In the genomic region with DNA sequence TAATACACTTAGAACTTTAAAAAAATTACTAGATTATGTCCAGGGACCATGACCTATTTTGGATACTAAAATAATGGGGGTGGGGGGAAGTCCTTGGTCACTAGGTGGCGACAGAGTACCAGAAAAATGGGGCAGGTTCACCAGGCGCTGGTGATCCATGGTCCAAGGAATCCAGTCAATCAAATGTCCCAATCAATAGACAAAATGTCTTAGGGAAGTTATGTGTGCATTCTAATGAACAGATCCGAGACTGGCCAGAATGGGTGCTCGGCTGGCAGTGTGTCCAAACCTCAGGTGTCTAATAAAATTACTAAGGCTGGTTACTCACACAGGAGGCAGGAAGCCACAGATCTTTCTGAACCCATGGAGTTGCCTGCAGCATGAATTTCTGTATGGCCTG, we compare ENCODE assay signal across 8 mouse cellular contexts. TPM values are rescaled to one million over a fixed set of nuclear protein-coding genes. Genes with fewer than 3 reads are reported as not detected.
DNase-seq lines count a peak whose midpoint lies in the region; ATAC-seq lines count a peak whose summit lies in the region.
"Had no signal": no experiment of that assay in that cellular context is flagged by ENCODE, and none has a peak within 500 bp of the region (broad histone marks: within the 10 kb centered on the region; RNA-seq: fewer than 3 reads in every experiment).

No protein-coding gene starts in this region.

- no peaks in the 10 kb centered on the region for H3K9me3 ChIP-seq in midbrain, embryonic 10.5 days (replicated peaks)
- H3K9me3 ChIP-seq in midbrain, embryonic 15.5 days: no peaks in the 10 kb centered on the region
- no peaks in the 10 kb centered on the region for H3K9me3 ChIP-seq in heart, embryonic 10.5 days
- H3K9me3 ChIP-seq in limb, embryonic 11.5 days (ENCODE audit: control insufficient read depth, low read length): no peaks in the 10 kb centered on the region
- H3K9me3 ChIP-seq: neural tube, embryonic 13.5 days had no signal

- no peak overlapping the region for H3K9ac ChIP-seq in midbrain, embryonic 15.5 days
- H3K9ac ChIP-seq in limb, embryonic 11.5 days (ENCODE audit: low read length): no peak overlapping the region
- H3K9ac ChIP-seq: neural tube, embryonic 13.5 days had no signal

- DNase-seq in midbrain, embryonic 10.5 days (ENCODE audit: low spot score): peak; percentile 61
- DNase-seq in MEL-GATA-1-ER (ENCODE audit: extremely low read depth, low read depth): peak; percentile 26
- peak; percentile 40 for DNase-seq in brain, adult 2 months (ENCODE audit: low read depth, low spot score)
- peak; percentile 81 for DNase-seq in heart, embryonic 10.5 days (ENCODE audit: low spot score)
- DNase-seq in limb, embryonic 11.5 days (ENCODE audit: low spot score): peak; percentile 78
- peak; percentile 32 for DNase-seq in retina, adult 2 months (ENCODE audit: low read depth, low spot score)

- no peak overlapping the region for H3K27ac ChIP-seq in midbrain, embryonic 10.5 days (replicated peaks)
- no peak overlapping the region for H3K27ac ChIP-seq in midbrain, embryonic 15.5 days
- no peak overlapping the region for H3K27ac ChIP-seq in heart, embryonic 10.5 days
- no peak overlapping the region for H3K27ac ChIP-seq in limb, embryonic 11.5 days (replicated peaks; ENCODE audit: low read depth, low read length)
- H3K27ac ChIP-seq: neural tube, embryonic 13.5 days had no signal

- H3K27me3 ChIP-seq in midbrain, embryonic 10.5 days (ENCODE audit: low read depth, poor library complexity, severe bottlenecking): 0 out of 2 replicates have a peak, but pooled peaks cover 6% of the 10 kb centered on the region
- 0 out of 2 replicates have a peak, but pooled peaks cover 3% of the 10 kb centered on the region for H3K27me3 ChIP-seq in midbrain, embryonic 15.5 days (replicated peaks)
- no peaks in the 10 kb centered on the region for H3K27me3 ChIP-seq in heart, embryonic 10.5 days (ENCODE audit: insufficient read depth, poor library complexity, severe bottlenecking)
- H3K27me3 ChIP-seq in limb, embryonic 11.5 days (ENCODE audit: control insufficient read depth, insufficient read depth, low read length): no peaks in the 10 kb centered on the region

- ATAC-seq in midbrain, embryonic 15.5 days (replicated peaks): no peak
- ATAC-seq in limb, embryonic 11.5 days (ENCODE audit: insufficient number of reproducible peaks, low FRiP score, low TSS enrichment, low read depth): no peak

- no peak overlapping the region for H3K4me2 ChIP-seq in midbrain, embryonic 15.5 days
- no peak overlapping the region for H3K4me2 ChIP-seq in limb, embryonic 11.5 days (ENCODE audit: low read depth, severe bottlenecking)
- H3K4me2 ChIP-seq: neural tube, embryonic 13.5 days had no signal

- H3K4me3 ChIP-seq in midbrain, embryonic 10.5 days: no peak overlapping the region
- H3K4me3 ChIP-seq in midbrain, embryonic 15.5 days: no peak overlapping the region
- no peak overlapping the region for H3K4me3 ChIP-seq in heart, embryonic 10.5 days
- H3K4me3 ChIP-seq in limb, embryonic 11.5 days (ENCODE audit: low read depth, low read length): no peak overlapping the region
- H3K4me3 ChIP-seq: neural tube, embryonic 13.5 days had no signal

- 16% methylated on average over 4 of the region's 4 CpGs for WGBS in midbrain, embryonic 10.5 days
- WGBS in midbrain, embryonic 15.5 days: 13% methylated on average over 4 of the region's 4 CpGs
- 13% methylated on average over 4 of the region's 4 CpGs for WGBS in heart, embryonic 10.5 days
- WGBS in limb, embryonic 11.5 days: 21% methylated on average over 4 of the region's 4 CpGs

- H3K4me1 ChIP-seq in midbrain, embryonic 10.5 days: peaks cover 3% of the 10 kb centered on the region; the same call in 1 of the 2 replicates
- H3K4me1 ChIP-seq in midbrain, embryonic 15.5 days: no peaks in the 10 kb centered on the region
- H3K4me1 ChIP-seq in heart, embryonic 10.5 days: peaks cover under 1% of the 10 kb centered on the region
- no peaks in the 10 kb centered on the region for H3K4me1 ChIP-seq in limb, embryonic 11.5 days (ENCODE audit: control insufficient read depth, insufficient read depth, low read length)

- H3K36me3 ChIP-seq in midbrain, embryonic 10.5 days: no peaks in the 10 kb centered on the region
- H3K36me3 ChIP-seq in midbrain, embryonic 15.5 days (replicated peaks): no peaks in the 10 kb centered on the region
- H3K36me3 ChIP-seq in heart, embryonic 10.5 days: no peaks in the 10 kb centered on the region
- H3K36me3 ChIP-seq in limb, embryonic 11.5 days (ENCODE audit: control insufficient read depth, insufficient read depth, low read length): no peaks in the 10 kb centered on the region
- H3K36me3 ChIP-seq: neural tube, embryonic 13.5 days had no signal

RNA-seq across cellular contexts. Expression of gene Wdr63, which starts 49.7 kb away (rescaled TPM):
- 0.17 and 0.19 TPM in 2 replicates for polyA plus RNA-seq in midbrain, embryonic 10.5 days (2016; fragmentation: Nextera tagmentation; extraction: Ambion mirVana)
- 1.3 and 1.6 TPM in 2 replicates for polyA plus RNA-seq in midbrain, embryonic 15.5 days (2015; fragmentation: Nextera tagmentation; extraction: Ambion mirVana)
- 0.38 and 0.48 TPM in 2 replicates for polyA plus RNA-seq in heart, embryonic 10.5 days (2016; fragmentation: Nextera tagmentation; extraction: Ambion mirVana)
- not detected in 2 replicates for polyA plus RNA-seq in limb, embryonic 11.5 days (2014; fragmentation: Nextera tagmentation; extraction: Ambion mirVana)

RNA-seq across cellular contexts. Expression of gene Mcoln3, which starts 59.0 kb away (rescaled TPM):
- polyA plus RNA-seq in midbrain, embryonic 10.5 days (2016; fragmentation: Nextera tagmentation; extraction: Ambion mirVana): 4.0 and 4.6 TPM in 2 replicates
- 0.20 and 0.44 TPM in 2 replicates for polyA plus RNA-seq in midbrain, embryonic 15.5 days (2015; fragmentation: Nextera tagmentation; extraction: Ambion mirVana)
- 1.5 and 3.6 TPM in 2 replicates for polyA plus RNA-seq in heart, embryonic 10.5 days (2016; fragmentation: Nextera tagmentation; extraction: Ambion mirVana)
- polyA plus RNA-seq in limb, embryonic 11.5 days (2014; fragmentation: Nextera tagmentation; extraction: Ambion mirVana): 6.3 and 7.2 TPM in 2 replicates

Comparison
In these comparisons a context has a peak if more than half of its experiments do, and no peak if none do; other contexts are left out.
1. DNase-seq: peak in every context shown above with its lines; median percentile 81 in heart, embryonic 10.5 days; 78 in limb, embryonic 11.5 days; 61 in midbrain, embryonic 10.5 days; 40 in brain, adult 2 months; 32 in retina, adult 2 months; 26 in MEL-GATA-1-ER.